In genomic region chr11:57778349-57778748, GRCm38 (mm10) we compare ENCODE assay signal across 8 mouse cellular contexts. TPM values are rescaled to one million over a fixed set of nuclear protein-coding genes. Genes with fewer than 3 reads are reported as not detected.
DNase-seq lines count a peak whose midpoint lies in the region; ATAC-seq and TF ChIP-seq lines count a peak whose summit lies in the region.
"Had no signal": no experiment of that assay in that cellular context is flagged by ENCODE, and none has a peak within 500 bp of the region (broad histone marks: within the 10 kb centered on the region; RNA-seq: fewer than 3 reads in every experiment).

No protein-coding gene starts in this region.

- TF ChIP-seq CTCF in small intestine, adult 2 months (IDR thresholded peaks at IDR 0.05; ENCODE audit: extremely low read depth, insufficient read length, insufficient replicate concordance, low read depth, low read length) = peak; percentile 89; the same call in 1 of the 2 replicates

- WGBS in small intestine, adult 2 months = 36% methylated on average over 5 of the region's 5 CpGs

- H3K27me3 ChIP-seq in small intestine, adult 2 months (ENCODE audit: control insufficient read depth, insufficient read depth, low read length) = no peaks in the 10 kb centered on the region
- H3K27me3 ChIP-seq: heart, embryonic 15.5 days had no signal

- DNase-seq in CD4-positive helper T cell, adult 2 months (ENCODE audit: low read depth, low spot score) = peak; percentile 70
- peak; percentile 75 for DNase-seq in ES-CJ7 (ENCODE audit: low read depth, low spot score)
- peak; percentile 29 for DNase-seq in cerebellum, adult 9-11 months
- DNase-seq in frontal cortex, postnatal 36 days (ENCODE audit: low spot score in 2 of 2) = peak; percentile 38 to 42
- peak; percentile 57 for DNase-seq in kidney, postnatal 14 days

- peaks cover 4% of the 10 kb centered on the region for H3K4me1 ChIP-seq in small intestine, adult 2 months (ENCODE audit: control insufficient read depth, insufficient read depth, insufficient read length, low read length)

- TF ChIP-seq POLR2A in small intestine, adult 2 months (IDR thresholded peaks at IDR 0.05; ENCODE audit: low read depth, low read length) = no peak

- H3K27ac ChIP-seq in small intestine, adult 2 months (ENCODE audit: insufficient read depth, low read depth, low read length) = no peak overlapping the region
- H3K27ac ChIP-seq: heart, embryonic 15.5 days had no signal

- no peak overlapping the region for H3K4me3 ChIP-seq in small intestine, adult 2 months (ENCODE audit: low read depth, low read length)
- H3K4me3 ChIP-seq: heart, embryonic 15.5 days had no signal

- ATAC-seq in megakaryocyte-erythroid progenitor cell, adult 5-6 weeks (replicated peaks; ENCODE audit: low FRiP score, low TSS enrichment, poor library complexity, severe bottlenecking) = peak; percentile 73

- peaks cover 19% of the 10 kb centered on the region for H3K36me3 ChIP-seq in small intestine, adult 2 months (ENCODE audit: control insufficient read depth, insufficient read depth, low read length)
- H3K36me3 ChIP-seq: heart, embryonic 15.5 days had no signal

RNA-seq across cellular contexts. Expression of gene Sap30l, which starts 23.1 kb away (rescaled TPM):
- total RNA-seq in megakaryocyte-erythroid progenitor cell, adult 5-6 weeks (2014; fragmentation: Nextera tagmentation) = 13.9 and 19.3 TPM in 2 replicates
- total RNA-seq in megakaryocyte-erythroid progenitor cell, adult 5-6 weeks (2017) = 11.8 and 18.7 TPM in 2 replicates
- polyA plus RNA-seq in small intestine, adult 2 months (2012; rRNA removed) = 34.1 and 107 TPM in 2 replicates

RNA-seq across cellular contexts. Expression of gene Hand1, which starts 54.3 kb away (rescaled TPM):
- total RNA-seq in megakaryocyte-erythroid progenitor cell, adult 5-6 weeks (2014; fragmentation: Nextera tagmentation) = not detected in 2 replicates
- total RNA-seq in megakaryocyte-erythroid progenitor cell, adult 5-6 weeks (2017) = not detected in 2 replicates
- polyA plus RNA-seq in small intestine, adult 2 months (2012; rRNA removed) = 4.6 and 10.1 TPM in 2 replicates
